Mouse (Mus musculus) hindbrain, embryonic 11.5 days (tissue): ENCODE measurements around the gene Pkib. TPM values are rescaled to one million over a fixed set of nuclear protein-coding genes. Genes with fewer than 3 reads are reported as not detected.

Source experiments
- ATAC-seq: fragments of 200-750 bp; cut with Nextera tagmentation; 2 replicates; pipeline ENCODE4 v1.8.0; 2017; ENCODE audit warnings: mild to moderate bottlenecking, moderate TSS enrichment, moderate library complexity; ENCODE audit not compliant: low FRiP score
- DNase-seq: peaks from one replicate; pipeline ENCODE4 v3.0.0-alpha.2; 2015; ENCODE audit warnings: low spot score
- H3K27ac ChIP-seq: fragments of 300-500 bp; sonication (generic); 2 replicates; pipeline ENCODE4 v1.5.1; 2014; ENCODE audit warnings: mild to moderate bottlenecking, low read depth, low read length
- H3K27me3 ChIP-seq: fragments of 300-500 bp; sonication (generic); 2 replicates; pipeline ENCODE4 v1.6.1; 2014; ENCODE audit warnings: mild to moderate bottlenecking, low read length, moderate library complexity, mixed read lengths; ENCODE audit not compliant: control insufficient read depth, insufficient read depth
- H3K36me3 ChIP-seq: fragments of 300-500 bp; sonication (generic); 2 replicates; pipeline ENCODE4 v1.6.1; 2014; ENCODE audit warnings: mild to moderate bottlenecking, low read length, moderate library complexity, mixed read lengths; ENCODE audit not compliant: control insufficient read depth, insufficient read depth
- H3K4me1 ChIP-seq: fragments of 300-500 bp; sonication (generic); replicated peaks from 2 replicates; pipeline ENCODE4 v1.6.1; 2014; ENCODE audit warnings: low read length, mixed read lengths; ENCODE audit not compliant: control insufficient read depth, insufficient read depth
- H3K4me2 ChIP-seq: fragments of 300-500 bp; sonication (generic); replicated peaks from 2 replicates; pipeline ENCODE4 v1.6.1; 2014; ENCODE audit warnings: mild to moderate bottlenecking, low read depth, low read length
- H3K4me3 ChIP-seq: fragments of 300-500 bp; sonication (generic); 2 replicates; pipeline ENCODE4 v1.5.1; 2014; ENCODE audit warnings: low read depth, low read length
- H3K9ac ChIP-seq: fragments of 300-500 bp; sonication (generic); 2 replicates; pipeline ENCODE4 v1.6.1; 2014; ENCODE audit warnings: low read depth, low read length
- H3K9me3 ChIP-seq: fragments of 300-500 bp; sonication (generic); 2 replicates; pipeline ENCODE4 v1.6.1; 2016; ENCODE audit warnings: low read length; ENCODE audit not compliant: control insufficient read depth
- WGBS: fragments of 180-500 bp; shearing (Covaris S2); extraction: QIAGEN DNeasy Blood & Tissue Kit; methylation state at CpG from one replicate; pipeline ENCODE4 v1.1.7; 2014; 5-methylcytosine and 5-hydroxymethylcytosine counted together
- polyA plus RNA-seq: library from polyadenylated mRNA; unstranded; fragments of >200 nt; fragmentation: Nextera tagmentation; extraction: Ambion mirVana; gene quantifications from 2 replicates; pipeline ENCODE4 v1.2.1, GENCODE M21; 2014

The Pkib gene
- polyA plus RNA-seq, 1 experiment from 2014 or later: 2.1 TPM

DNA sequence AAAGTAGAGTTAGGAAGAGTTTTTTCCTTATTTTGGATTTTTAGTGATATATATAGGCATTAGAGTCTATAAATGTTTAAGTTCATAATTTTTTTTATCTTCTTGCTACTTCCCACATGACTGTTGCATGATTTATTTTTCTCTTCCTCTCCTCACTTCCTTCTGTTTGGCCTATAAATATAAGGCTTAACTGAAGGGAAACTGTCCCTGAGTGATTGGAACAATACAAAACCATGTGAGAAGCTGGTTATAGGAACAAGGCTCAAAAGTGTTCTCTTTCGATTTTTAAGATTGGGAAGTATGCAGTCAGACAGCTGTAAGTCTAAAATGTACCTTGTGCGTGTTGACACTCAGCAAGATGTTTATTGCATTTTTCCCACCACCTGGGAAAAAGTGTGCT is 58.4 kb downstream of the Pkib start:
- H3K27ac ChIP-seq: no peak overlapping the region
- H3K4me2 ChIP-seq: no peak overlapping the region
- no peaks in the 10 kb centered on the region for H3K9me3 ChIP-seq
- no peak for ATAC-seq
- WGBS: 91% methylated on average over 2 of the region's 2 CpGs
- no peaks in the 10 kb centered on the region for H3K4me1 ChIP-seq
- H3K27me3 ChIP-seq: no peaks in the 10 kb centered on the region
- no peak overlapping the region for H3K4me3 ChIP-seq
- no peaks in the 10 kb centered on the region for H3K36me3 ChIP-seq
- no peak overlapping the region for H3K9ac ChIP-seq
- DNase-seq: no peak

DNA sequence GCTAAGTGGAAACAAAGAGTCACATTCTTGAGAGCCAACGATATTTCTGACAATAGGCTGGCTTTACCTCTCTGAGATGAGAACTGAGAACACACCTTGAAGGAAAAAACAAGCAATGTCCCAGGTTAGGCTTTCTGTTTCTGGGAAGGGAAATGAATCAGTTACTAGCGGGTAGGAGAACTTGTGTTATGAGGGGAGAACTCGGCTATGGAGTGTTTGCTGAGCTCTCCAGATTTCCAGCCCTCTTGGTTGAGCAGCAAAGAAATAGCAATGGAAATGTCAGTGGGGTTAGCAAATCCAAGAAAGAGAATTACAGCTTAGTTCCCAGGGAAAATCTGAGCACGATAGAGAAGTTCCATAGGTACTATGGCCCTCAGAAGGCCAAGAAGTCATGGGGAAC is 70.5 kb downstream of the Pkib start:
- DNase-seq: no peak
- Histone ChIP-seq H3K4me1 (no peaks in the 10 kb centered on the region), H3K27me3 (no peaks in the 10 kb centered on the region), H3K27ac (no peak overlapping the region), H3K9me3 (no peaks in the 10 kb centered on the region), H3K4me2 (no peak overlapping the region), H3K36me3 (no peaks in the 10 kb centered on the region), H3K9ac (no peak overlapping the region), H3K4me3 (no peak overlapping the region)
- WGBS: 84% methylated on average over 4 of the region's 4 CpGs
- no peak for ATAC-seq

DNA sequence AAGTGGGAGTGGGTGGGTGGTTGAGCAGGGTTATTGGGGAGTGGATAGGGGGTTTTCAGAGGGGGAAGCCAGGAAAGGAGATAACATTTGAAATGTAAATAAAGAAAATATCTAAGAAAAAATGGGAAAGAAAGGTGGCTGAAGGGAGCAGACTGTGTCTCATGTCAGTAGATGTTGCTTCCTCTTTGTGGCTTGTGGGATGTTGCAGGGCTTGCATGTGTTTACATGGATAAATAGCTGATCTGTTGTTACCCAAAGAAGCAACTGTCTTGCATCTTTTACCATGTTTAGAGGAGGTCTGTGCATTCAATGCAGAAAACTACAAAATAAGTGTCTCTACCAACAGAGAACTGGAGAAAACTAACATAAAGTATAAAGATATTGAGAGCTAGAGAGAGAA is 89.3 kb downstream of the Pkib start:
- no peaks in the 10 kb centered on the region for H3K9me3 ChIP-seq
- ATAC-seq (no peak), DNase-seq (no peak)
- H3K27ac ChIP-seq: no peak overlapping the region
- no peaks in the 10 kb centered on the region for H3K36me3 ChIP-seq
- H3K9ac ChIP-seq: no peak overlapping the region
- H3K4me2 ChIP-seq: no peak overlapping the region
- no peaks in the 10 kb centered on the region for H3K27me3 ChIP-seq
- no peaks in the 10 kb centered on the region for H3K4me1 ChIP-seq
- H3K4me3 ChIP-seq: no peak overlapping the region

DNA sequence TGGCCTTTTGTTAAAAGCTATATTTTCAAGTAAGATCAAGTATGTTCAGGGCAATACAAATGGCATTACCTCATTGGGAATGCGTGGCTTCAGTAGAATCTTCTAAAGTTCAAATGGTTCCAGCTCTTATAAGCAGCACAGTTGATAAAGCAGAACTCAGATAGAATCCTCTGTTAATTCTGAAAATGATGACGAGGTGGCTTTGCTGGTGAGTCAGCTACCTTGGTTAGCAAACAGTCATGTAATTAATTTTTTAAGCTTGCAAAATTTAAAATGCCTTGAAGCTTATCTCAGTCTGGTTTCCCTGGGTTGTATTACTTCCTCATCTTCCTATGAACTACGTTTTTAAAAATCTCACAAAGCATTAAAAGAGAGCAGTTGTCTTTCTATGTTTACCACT is 90.6 kb downstream of the Pkib start:
- no peak overlapping the region for H3K9ac ChIP-seq
- 81% methylated on average over 3 of the region's 3 CpGs for WGBS
- H3K9me3 ChIP-seq: no peaks in the 10 kb centered on the region
- no peaks in the 10 kb centered on the region for H3K27me3 ChIP-seq
- no peak overlapping the region for H3K4me3 ChIP-seq
- H3K4me1 ChIP-seq: no peaks in the 10 kb centered on the region
- ATAC-seq (no peak), DNase-seq (no peak)
- no peak overlapping the region for H3K4me2 ChIP-seq
- H3K36me3 ChIP-seq: no peaks in the 10 kb centered on the region
- no peak overlapping the region for H3K27ac ChIP-seq

DNA sequence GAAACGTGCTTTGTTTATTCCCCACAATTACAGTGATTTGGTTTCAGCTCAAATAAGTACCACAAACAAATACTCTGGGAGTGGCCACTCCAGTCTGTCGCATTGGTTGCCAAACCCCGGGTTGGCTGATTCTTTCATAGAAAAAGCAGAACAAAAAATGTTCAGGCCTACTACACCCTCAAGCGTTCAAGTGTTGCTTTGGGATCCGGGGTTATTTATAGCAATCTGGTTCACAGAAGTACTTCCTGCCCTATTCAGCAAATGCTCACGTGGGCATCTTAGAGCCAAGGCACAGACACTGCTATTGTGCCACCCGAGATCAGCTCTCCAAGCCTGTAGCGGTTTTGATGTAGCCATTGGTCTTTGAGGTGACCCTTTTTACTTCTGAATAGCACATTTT is 95.9 kb downstream of the Pkib start:
- Histone ChIP-seq H3K36me3 (no peaks in the 10 kb centered on the region), H3K4me1 (no peaks in the 10 kb centered on the region), H3K4me3 (no peak overlapping the region), H3K27me3 (no peaks in the 10 kb centered on the region), H3K4me2 (no peak overlapping the region), H3K9me3 (no peaks in the 10 kb centered on the region), H3K27ac (no peak overlapping the region), H3K9ac (no peak overlapping the region)
- DNase-seq: no peak
- no peak for ATAC-seq
- WGBS: 87% methylated on average over 8 of the region's 8 CpGs

DNA sequence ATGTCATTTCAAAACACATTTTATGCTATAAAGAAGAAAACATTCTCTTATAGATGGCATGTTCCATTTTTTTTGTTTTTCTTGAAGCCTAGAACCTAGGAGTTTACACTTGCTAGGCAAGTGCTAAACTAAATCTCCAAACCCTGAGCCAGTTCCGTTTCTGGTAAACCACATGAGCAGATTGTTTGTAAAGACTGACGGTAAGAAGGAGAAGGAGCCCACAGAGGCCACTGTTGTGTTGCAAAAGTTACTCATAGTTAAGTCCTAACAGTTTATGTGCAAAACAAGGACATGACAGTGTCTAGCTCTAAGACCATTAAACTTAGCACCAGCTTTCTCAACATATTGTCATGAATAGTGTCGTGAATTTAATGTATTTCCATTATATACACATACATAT is 99.9 kb downstream of the Pkib start:
- Histone ChIP-seq H3K4me3 (no peak overlapping the region), H3K36me3 (no peaks in the 10 kb centered on the region), H3K27me3 (no peaks in the 10 kb centered on the region), H3K4me2 (no peak overlapping the region), H3K9me3 (no peaks in the 10 kb centered on the region), H3K4me1 (no peaks in the 10 kb centered on the region), H3K9ac (no peak overlapping the region), H3K27ac (no peak overlapping the region)
- ATAC-seq: no peak
- WGBS: 88% methylated on average over 3 of the region's 3 CpGs
- DNase-seq: no peak

DNA sequence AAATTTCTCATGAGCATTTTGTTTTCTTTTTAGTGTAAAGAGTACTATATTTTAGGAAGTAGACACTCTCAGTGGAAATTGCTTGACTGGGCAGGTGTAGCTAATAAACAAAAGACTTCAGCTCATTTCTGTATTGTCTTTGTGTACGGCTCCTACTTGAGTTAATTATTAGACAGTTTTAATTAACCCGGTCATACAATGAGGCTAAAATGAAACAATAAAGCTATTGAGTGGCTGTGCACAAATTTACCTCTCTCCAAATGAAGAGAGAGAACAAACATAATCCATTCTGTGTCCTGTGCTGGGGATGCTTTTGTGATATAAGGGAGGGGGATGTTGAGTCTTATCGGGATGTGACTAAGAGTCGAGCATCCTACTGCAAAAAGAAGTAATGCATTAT is 109.0 kb downstream of the Pkib start:
- H3K4me3 ChIP-seq: no peak overlapping the region
- no peak overlapping the region for H3K27ac ChIP-seq
- no peak for ATAC-seq
- no peak overlapping the region for H3K9ac ChIP-seq
- H3K4me1 ChIP-seq: no peaks in the 10 kb centered on the region
- H3K27me3 ChIP-seq: no peaks in the 10 kb centered on the region
- no peaks in the 10 kb centered on the region for H3K36me3 ChIP-seq
- H3K4me2 ChIP-seq: no peak overlapping the region
- DNase-seq: no peak
- WGBS: 72% methylated on average over 4 of the region's 4 CpGs
- H3K9me3 ChIP-seq: no peaks in the 10 kb centered on the region

DNA sequence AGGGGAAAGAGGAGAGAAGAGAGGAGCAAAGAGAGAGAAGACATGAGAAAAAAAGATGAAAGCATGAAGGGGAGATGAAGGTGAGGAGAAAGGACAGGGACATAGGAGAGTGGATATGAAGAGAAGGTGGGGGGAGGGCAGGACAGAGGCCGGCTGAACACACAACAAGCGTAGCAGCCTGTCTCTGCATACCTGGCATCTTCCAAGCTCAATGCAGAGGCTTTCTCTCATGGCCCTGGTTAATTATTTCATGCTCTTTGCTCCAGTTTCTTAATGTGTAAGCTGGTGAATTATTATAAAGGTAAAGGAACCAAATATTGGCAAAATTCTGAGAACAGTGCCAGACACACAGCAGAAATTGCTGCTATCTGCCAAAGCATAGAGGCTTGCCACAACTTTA is 109.6 kb downstream of the Pkib start:
- no peak for DNase-seq
- no peaks in the 10 kb centered on the region for H3K4me1 ChIP-seq
- H3K4me3 ChIP-seq: no peak overlapping the region
- no peak overlapping the region for H3K9ac ChIP-seq
- 65% methylated on average over 2 of the region's 2 CpGs for WGBS
- H3K9me3 ChIP-seq: no peaks in the 10 kb centered on the region
- no peak overlapping the region for H3K27ac ChIP-seq
- H3K4me2 ChIP-seq: no peak overlapping the region
- no peak for ATAC-seq
- H3K36me3 ChIP-seq: no peaks in the 10 kb centered on the region
- no peaks in the 10 kb centered on the region for H3K27me3 ChIP-seq

DNA sequence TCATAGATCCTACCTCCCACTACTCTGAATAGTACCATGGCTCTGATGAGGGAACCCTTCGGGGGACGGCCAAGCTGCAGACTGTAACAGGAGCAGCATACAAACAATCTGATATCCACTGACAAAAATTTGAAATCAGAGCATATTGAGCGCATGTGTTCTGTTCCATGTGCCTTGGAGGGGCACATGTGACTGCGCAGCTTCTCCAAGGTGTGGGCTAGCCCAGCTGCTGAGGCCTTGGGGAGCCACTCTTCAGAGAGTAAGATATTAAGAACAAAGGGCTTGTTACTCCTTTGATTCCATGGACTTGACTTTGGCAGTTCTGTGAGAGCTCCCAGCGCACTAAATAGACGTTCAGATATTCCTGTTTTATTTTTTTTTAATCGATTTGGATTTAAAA is 111.3 kb downstream of the Pkib start:
- DNase-seq (no peak), ATAC-seq (peak; percentile 62)
- H3K36me3 ChIP-seq: no peaks in the 10 kb centered on the region
- H3K9ac ChIP-seq: no peak overlapping the region
- no peak overlapping the region for H3K27ac ChIP-seq
- H3K4me3 ChIP-seq: no peak overlapping the region
- whole genome bisulfite sequencing: 70% methylated on average over 7 of the region's 7 CpGs
- H3K4me1 ChIP-seq: no peaks in the 10 kb centered on the region
- H3K27me3 ChIP-seq: no peaks in the 10 kb centered on the region
- H3K4me2 ChIP-seq: no peak overlapping the region
- H3K9me3 ChIP-seq: no peaks in the 10 kb centered on the region
